Mouse (Mus musculus) intestine, embryonic 14.5 days (tissue): ENCODE measurements around the gene Gpr179. TPM values are rescaled to one million over a fixed set of nuclear protein-coding genes. Genes with fewer than 3 reads are reported as not detected.

ENCODE experiments used
- ATAC-seq: fragments of 200-750 bp; cut with Nextera tagmentation; replicated peaks from 2 replicates; pipeline ENCODE4 v1.8.0; 2017; ENCODE audit warnings: low read depth, moderate number of reproducible peaks, moderate TSS enrichment, moderate library complexity; ENCODE audit not compliant: low FRiP score, low TSS enrichment
- DNase-seq: peaks from one replicate; pipeline ENCODE4 v3.0.0-alpha.2; 2018; ENCODE audit warnings: low spot score
- H3K27ac ChIP-seq: fragments of 300-500 bp; sonication (generic); 2 replicates; pipeline ENCODE4 v1.5.1; 2014; ENCODE audit warnings: low read depth, mild to moderate bottlenecking, control low read depth
- H3K27me3 ChIP-seq: fragments of 300-500 bp; sonication (generic); replicated peaks from 2 replicates; pipeline ENCODE4 v1.6.1; 2014; ENCODE audit warnings: low read length, control low read depth; ENCODE audit not compliant: control insufficient read depth, insufficient read depth
- H3K36me3 ChIP-seq: fragments of 300-500 bp; sonication (generic); 2 replicates; pipeline ENCODE4 v1.6.1; 2014; ENCODE audit warnings: low read length, control low read depth; ENCODE audit not compliant: control insufficient read depth, insufficient read depth
- H3K4me1 ChIP-seq: fragments of 300-500 bp; sonication (generic); replicated peaks from 2 replicates; pipeline ENCODE4 v1.6.1; 2014; ENCODE audit warnings: low read length, control low read depth, mixed read lengths; ENCODE audit not compliant: control insufficient read depth, insufficient read depth
- H3K4me2 ChIP-seq: fragments of 300-500 bp; sonication (generic); 2 replicates; pipeline ENCODE4 v1.6.1; 2014; ENCODE audit warnings: low read length
- H3K4me3 ChIP-seq: fragments of 300-500 bp; sonication (generic); 2 replicates; pipeline ENCODE4 v1.5.1; 2014; ENCODE audit warnings: low read depth, low read length, control low read depth, mixed read lengths
- H3K9ac ChIP-seq: fragments of 300-500 bp; sonication (generic); 2 replicates; pipeline ENCODE4 v1.6.1; 2014; ENCODE audit warnings: mild to moderate bottlenecking, low read length
- H3K9me3 ChIP-seq: fragments of 300-500 bp; sonication (generic); 2 replicates; pipeline ENCODE4 v1.6.1; 2016; ENCODE audit warnings: low read length, control low read depth; ENCODE audit not compliant: control insufficient read depth
- WGBS: fragments of 180-500 bp; shearing (Covaris S2); extraction: QIAGEN DNeasy Blood & Tissue Kit; methylation state at CpG from one replicate; pipeline ENCODE4 v1.1.7; 2014; 5-methylcytosine and 5-hydroxymethylcytosine counted together
- polyA plus RNA-seq: library from polyadenylated mRNA; unstranded; fragments of >200 nt; fragmentation: Nextera tagmentation; extraction: Ambion mirVana; gene quantifications from 2 replicates; pipeline ENCODE4 v1.2.1, GENCODE M21; 2014

Gpr179 gene
- polyA plus RNA-seq, 1 experiment from 2014 or later = 0.15 TPM

- H3K36me3 ChIP-seq = peaks cover 44% of the 10 kb centered on the region
- ATAC-seq = no peak
- no peak overlapping the region for H3K4me2 ChIP-seq
- H3K4me1 ChIP-seq = no peaks in the 10 kb centered on the region
- H3K9ac ChIP-seq = no peak overlapping the region
- H3K27ac ChIP-seq = no peak overlapping the region
- no peaks in the 10 kb centered on the region for H3K27me3 ChIP-seq
- 61% methylated on average over 2 of the region's 2 CpGs for WGBS
- H3K9me3 ChIP-seq = no peaks in the 10 kb centered on the region
- no peak for DNase-seq
- H3K4me3 ChIP-seq = no peak overlapping the region
Observed at GRCm38 (mm10) chr11:97383764-97384163, 31.9 kb upstream of the Gpr179 start.

- Histone ChIP-seq H3K4me3 (no peak overlapping the region), H3K36me3 (peaks cover 47% of the 10 kb centered on the region), H3K4me1 (no peaks in the 10 kb centered on the region), H3K27me3 (no peaks in the 10 kb centered on the region), H3K4me2 (no peak overlapping the region), H3K9me3 (no peaks in the 10 kb centered on the region), H3K27ac (no peak overlapping the region), H3K9ac (no peak overlapping the region)
- WGBS = 96% methylated on average over 2 of the region's 2 CpGs
- ATAC-seq (no peak), DNase-seq (no peak)
Observed at GRCm38 (mm10) chr11:97383017-97383416, 31.1 kb upstream of the Gpr179 start.

GRCm38 (mm10) chr11:97380036-97380435, 28.2 kb upstream of the Gpr179 start:
- WGBS = 76% methylated on average over 3 of the region's 3 CpGs
- H3K27ac ChIP-seq = no peak overlapping the region
- DNase-seq = no peak
- H3K4me2 ChIP-seq = no peak overlapping the region
- no peak overlapping the region for H3K9ac ChIP-seq
- H3K36me3 ChIP-seq = peaks cover 51% of the 10 kb centered on the region
- no peak for ATAC-seq
- no peaks in the 10 kb centered on the region for H3K9me3 ChIP-seq
- no peaks in the 10 kb centered on the region for H3K27me3 ChIP-seq
- no peaks in the 10 kb centered on the region for H3K4me1 ChIP-seq
- H3K4me3 ChIP-seq = no peak overlapping the region

- Histone ChIP-seq H3K9ac (no peak overlapping the region), H3K4me1 (no peaks in the 10 kb centered on the region), H3K27me3 (no peaks in the 10 kb centered on the region), H3K4me2 (no peak overlapping the region), H3K4me3 (no peak overlapping the region), H3K9me3 (no peaks in the 10 kb centered on the region), H3K36me3 (peaks cover 42% of the 10 kb centered on the region), H3K27ac (no peak overlapping the region)
- WGBS = 86% methylated on average over 2 of the region's 2 CpGs
- DNase-seq (no peak), ATAC-seq (no peak)
Observed at GRCm38 (mm10) chr11:97373402-97373801, 21.5 kb upstream of the Gpr179 start.

GRCm38 (mm10) chr11:97372159-97372864, 20.4 kb upstream of the Gpr179 start:
- Histone ChIP-seq H3K9me3 (no peaks in the 10 kb centered on the region), H3K27me3 (no peaks in the 10 kb centered on the region), H3K9ac (no peak overlapping the region), H3K27ac (no peak overlapping the region), H3K4me2 (no peak overlapping the region), H3K36me3 (peaks cover 34% of the 10 kb centered on the region), H3K4me1 (no peaks in the 10 kb centered on the region), H3K4me3 (no peak overlapping the region)
- DNase-seq = no peak
- 84% methylated on average over 6 of the region's 6 CpGs for WGBS
- no peak for ATAC-seq

GRCm38 (mm10) chr11:97370329-97371091, 18.6 kb upstream of the Gpr179 start:
- Histone ChIP-seq H3K36me3 (peaks cover 25% of the 10 kb centered on the region), H3K27ac (no peak overlapping the region), H3K27me3 (no peaks in the 10 kb centered on the region), H3K4me3 (no peak overlapping the region), H3K9me3 (no peaks in the 10 kb centered on the region), H3K9ac (no peak overlapping the region), H3K4me1 (no peaks in the 10 kb centered on the region; the same call in 1 of the 2 replicates), H3K4me2 (no peak overlapping the region)
- 77% methylated on average over 7 of the region's 7 CpGs for WGBS
- DNase-seq (no peak), ATAC-seq (no peak)

GRCm38 (mm10) chr11:97368501-97368900, 16.6 kb upstream of the Gpr179 start:
- Histone ChIP-seq H3K9me3 (no peaks in the 10 kb centered on the region), H3K4me1 (peaks cover 16% of the 10 kb centered on the region), H3K27me3 (no peaks in the 10 kb centered on the region), H3K27ac (no peak overlapping the region), H3K9ac (no peak overlapping the region), H3K4me2 (no peak overlapping the region), H3K4me3 (no peak overlapping the region), H3K36me3 (peaks cover 8% of the 10 kb centered on the region; the same call in 1 of the 2 replicates)
- no peak for DNase-seq
- WGBS = 87% methylated on average over 5 of the region's 5 CpGs
- ATAC-seq = no peak

- H3K4me3 ChIP-seq = no peak overlapping the region
- no peak overlapping the region for H3K27ac ChIP-seq
- H3K36me3 ChIP-seq = peaks cover 8% of the 10 kb centered on the region; the same call in 1 of the 2 replicates
- WGBS = 79% methylated on average over 1 of the region's 1 CpGs
- H3K9ac ChIP-seq = no peak overlapping the region
- DNase-seq = no peak
- no peak overlapping the region for H3K4me2 ChIP-seq
- H3K27me3 ChIP-seq = no peaks in the 10 kb centered on the region
- no peaks in the 10 kb centered on the region for H3K9me3 ChIP-seq
- H3K4me1 ChIP-seq = peaks cover 19% of the 10 kb centered on the region
- no peak for ATAC-seq
Observed at GRCm38 (mm10) chr11:97365556-97365955, 13.7 kb upstream of the Gpr179 start.
